Mouse (Mus musculus) cerebellum, adult 2 months (tissue): ENCODE results near the gene Urad.

Source experiments
- CTCF ChIP-seq: fragments of 200-500 bp; IDR thresholded peaks from 2 replicates; pipeline ENCODE4 v1.5.1; 2011; ENCODE audit warnings: low read depth, mild to moderate bottlenecking, control low read depth, low read length, moderate library complexity, borderline replicate concordance; ENCODE audit not compliant: insufficient read depth
- POLR2A ChIP-seq: fragments of 200-500 bp; IDR thresholded peaks from 2 replicates; pipeline ENCODE4 v1.6.1; 2011; ENCODE audit warnings: low read length, control low read depth, borderline replicate concordance; ENCODE audit not compliant: insufficient read depth

DNA sequence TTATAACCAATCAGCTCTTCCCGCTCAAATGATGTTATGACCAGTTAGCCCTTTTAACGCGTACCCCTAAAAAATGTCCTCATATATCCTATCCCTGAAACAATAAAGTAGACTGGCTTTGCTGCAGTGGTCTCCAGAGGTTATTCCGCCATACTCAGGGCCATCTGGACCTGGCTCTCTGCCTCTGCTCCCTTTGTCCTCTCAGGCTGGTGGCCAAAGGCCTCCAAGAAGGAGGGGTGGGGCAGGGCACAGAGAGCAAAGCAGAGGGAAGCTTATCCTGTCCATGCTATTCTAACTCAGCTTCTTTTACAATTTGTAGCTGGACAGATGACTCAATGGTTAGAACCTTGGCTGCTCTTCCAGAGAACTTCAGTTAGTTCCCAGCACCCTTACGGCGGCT lies 46.0 kb upstream of the Urad start:
- TF ChIP-seq POLR2A: no peak
- TF ChIP-seq CTCF: no peak
